Mouse (Mus musculus) embryonic fibroblast, embryonic 13.5 days (primary cell): ENCODE results near the gene Tmem185b.

Experiments used
- CTCF ChIP-seq: IDR thresholded peaks from 2 replicates; pipeline ENCODE4 v1.5.1; 2011; ENCODE audit warnings: mild to moderate bottlenecking, control low read depth, low read length, moderate library complexity, borderline replicate concordance; ENCODE audit not compliant: insufficient read depth
- POLR2A ChIP-seq: IDR thresholded peaks from 2 replicates; pipeline ENCODE4 v1.6.1; 2011; ENCODE audit warnings: low read depth, mild to moderate bottlenecking, control low read depth, low read length, moderate library complexity

- TF ChIP-seq POLR2A (no peak), CTCF (no peak)
Observed at GRCm38 (mm10) chr1:119501881-119502280, 24.1 kb upstream of the Tmem185b start.
